Mouse (Mus musculus): ENCODE data around the gene Prune2. TPM values are rescaled to one million over a fixed set of nuclear protein-coding genes. Genes with fewer than 3 reads are reported as not detected.

Prune2 gene
- total RNA-seq, 2 experiments from 2014 or later, result not detected

- ATAC-seq (replicated peaks; ENCODE audit: low FRiP score, poor library complexity, severe bottlenecking), result no peak
These were observed 141.3 kb downstream of the Prune2 start for GRCm38 (mm10) chr19:17097210-17097609.

GRCm38 (mm10) chr19:17108782-17109181, 152.9 kb downstream of the Prune2 start:
- no peak for ATAC-seq (replicated peaks; ENCODE audit: low FRiP score, poor library complexity, severe bottlenecking)

DNA sequence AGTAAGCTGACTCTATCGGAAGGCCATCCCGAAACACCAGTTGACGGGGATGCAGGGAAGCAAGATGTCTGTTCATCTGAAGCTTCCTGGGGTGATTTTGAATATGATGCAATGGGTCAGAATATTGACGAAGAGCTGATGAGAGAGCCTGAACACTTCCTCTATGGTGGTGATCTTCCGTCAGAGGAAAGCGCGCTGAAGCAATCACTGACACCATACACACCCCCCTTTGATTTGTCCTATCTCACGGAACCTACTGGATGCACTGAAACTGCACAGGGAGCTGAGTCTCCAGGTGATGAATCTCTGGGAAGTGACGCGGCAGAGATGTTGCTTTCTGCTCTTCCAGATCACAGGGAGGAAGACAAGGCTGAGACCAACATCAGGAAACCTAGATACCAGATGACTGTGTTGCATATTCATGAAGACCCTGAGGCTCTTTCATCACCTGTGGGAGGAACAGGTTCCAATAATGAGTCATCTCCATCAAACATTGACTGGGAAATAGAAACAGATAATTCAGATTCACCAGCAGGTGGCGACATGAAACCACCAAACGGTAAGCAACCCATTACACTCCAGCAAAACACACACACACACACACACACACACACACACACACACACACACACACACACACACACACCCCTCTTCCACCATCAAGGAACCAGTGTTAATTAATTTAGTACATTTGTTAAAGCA, 168.3 kb downstream of the Prune2 start:
- 0 out of 2 replicates have a peak, but pooled peaks have one; percentile 39 for ATAC-seq (replicated peaks; ENCODE audit: low FRiP score, poor library complexity, severe bottlenecking)

GRCm38 (mm10) chr19:17125380-17125779, 169.5 kb downstream of the Prune2 start:
- no peak for ATAC-seq (replicated peaks; ENCODE audit: low FRiP score, poor library complexity, severe bottlenecking)

DNA sequence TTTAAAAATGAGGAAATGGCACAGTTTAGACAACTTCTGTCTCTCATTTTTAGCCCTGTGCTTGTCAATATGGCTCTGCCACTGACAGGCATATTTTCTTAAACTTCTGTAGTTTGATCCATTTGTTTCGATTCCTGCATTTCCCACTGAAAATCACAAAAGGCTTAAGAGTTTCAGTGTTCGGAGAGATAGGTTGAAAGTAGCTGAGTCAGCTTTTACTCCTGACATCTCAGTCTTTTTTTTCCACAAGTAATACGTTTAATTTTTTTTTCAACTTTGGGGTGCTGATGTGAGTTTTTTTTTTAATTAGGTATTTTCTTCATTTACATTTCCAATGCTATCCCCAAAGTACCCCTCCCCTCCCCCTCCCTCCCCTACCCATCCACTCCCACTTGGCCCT, 174.6 kb downstream of the Prune2 start:
- ATAC-seq (replicated peaks; ENCODE audit: low FRiP score, poor library complexity, severe bottlenecking), result no peak

DNA sequence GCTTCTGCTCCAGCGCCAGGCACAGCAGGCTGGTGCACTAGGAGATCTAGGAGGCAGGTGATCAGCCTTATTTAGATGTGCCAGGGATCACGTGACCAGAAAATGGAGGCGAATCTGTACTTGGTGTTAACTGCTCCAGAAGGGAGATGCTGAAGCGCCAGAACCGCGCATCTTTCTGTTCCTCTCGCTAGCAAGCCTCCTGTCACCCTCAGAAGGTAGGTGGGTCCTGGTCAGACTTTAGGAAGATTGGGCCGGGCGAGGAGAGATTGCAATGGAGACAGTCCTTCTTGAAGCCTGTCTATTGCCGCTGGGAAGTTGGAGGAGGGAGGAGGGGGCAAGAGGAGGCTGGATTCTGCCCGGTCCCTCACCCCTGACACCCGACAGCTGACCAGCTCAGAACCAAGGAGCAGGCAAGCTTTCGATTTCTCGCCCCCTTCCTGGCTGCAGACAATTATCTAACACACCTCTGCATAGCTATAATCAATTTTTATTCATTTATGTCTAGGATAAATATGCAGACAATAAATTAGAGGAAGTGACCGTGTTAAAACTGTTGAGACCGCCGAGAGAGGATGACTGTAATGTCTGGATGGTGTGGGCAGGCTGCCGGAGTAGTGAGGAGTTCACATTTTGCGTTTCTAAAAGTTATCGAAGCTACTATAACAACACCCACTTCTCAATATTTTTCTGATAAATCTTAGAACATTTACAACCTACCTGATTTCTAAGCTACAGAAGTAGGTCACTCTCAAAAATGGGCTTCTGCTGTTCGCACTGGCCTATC, 181.0 kb downstream of the Prune2 start:
- no peak; the same call in 1 of the 2 replicates for ATAC-seq (replicated peaks; ENCODE audit: low FRiP score, poor library complexity, severe bottlenecking)

GRCm38 (mm10) chr19:17137656-17138055, 181.7 kb downstream of the Prune2 start:
- no peak for ATAC-seq (replicated peaks; ENCODE audit: low FRiP score, poor library complexity, severe bottlenecking)

GRCm38 (mm10) chr19:17138144-17138915, 182.4 kb downstream of the Prune2 start:
- ATAC-seq (replicated peaks; ENCODE audit: low FRiP score, poor library complexity, severe bottlenecking), result no peak

DNA sequence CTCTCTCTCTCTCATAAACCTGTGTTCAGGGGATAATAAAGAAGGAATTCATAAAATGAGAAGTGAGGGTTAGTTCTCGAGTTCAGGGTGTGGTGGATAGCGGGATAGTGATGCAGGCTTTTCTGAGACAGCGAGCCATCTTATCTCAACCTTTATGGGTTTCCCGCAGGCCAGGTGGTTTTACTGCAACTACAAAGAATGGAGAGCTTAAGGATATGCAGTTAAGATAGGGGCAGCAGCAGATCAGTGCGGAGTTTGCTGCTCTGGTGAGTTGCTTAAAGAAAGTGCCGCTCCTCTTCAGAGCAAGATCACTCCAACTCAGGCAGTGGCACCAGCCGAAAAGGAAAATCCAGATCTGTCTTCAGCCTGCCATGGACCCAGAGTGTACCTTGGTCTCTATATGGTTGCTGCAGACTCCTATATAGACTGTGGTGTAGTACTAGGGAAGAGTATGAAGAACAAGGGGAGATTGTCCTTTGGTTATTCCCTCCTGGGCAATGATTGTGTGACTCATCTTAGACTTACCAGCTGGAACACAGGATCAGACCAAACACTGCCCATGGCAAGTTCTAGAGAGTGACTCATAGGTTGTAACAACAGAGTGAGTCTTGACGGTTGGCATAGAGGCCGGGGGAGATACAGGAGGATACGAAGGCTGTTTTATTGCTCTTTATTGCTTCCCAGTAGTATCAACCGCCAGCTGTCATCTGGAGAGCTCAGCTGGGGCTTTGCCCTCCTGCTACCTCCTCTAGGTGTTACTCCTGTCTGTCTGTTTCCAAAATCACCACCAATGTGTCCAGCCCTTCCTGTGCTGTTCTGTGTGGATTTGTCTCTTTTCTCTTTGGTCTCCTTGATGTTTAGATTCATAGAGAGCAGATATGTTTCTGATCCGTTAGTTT, 184.3 kb downstream of the Prune2 start:
- ATAC-seq (replicated peaks; ENCODE audit: low FRiP score, poor library complexity, severe bottlenecking), result no peak

DNA sequence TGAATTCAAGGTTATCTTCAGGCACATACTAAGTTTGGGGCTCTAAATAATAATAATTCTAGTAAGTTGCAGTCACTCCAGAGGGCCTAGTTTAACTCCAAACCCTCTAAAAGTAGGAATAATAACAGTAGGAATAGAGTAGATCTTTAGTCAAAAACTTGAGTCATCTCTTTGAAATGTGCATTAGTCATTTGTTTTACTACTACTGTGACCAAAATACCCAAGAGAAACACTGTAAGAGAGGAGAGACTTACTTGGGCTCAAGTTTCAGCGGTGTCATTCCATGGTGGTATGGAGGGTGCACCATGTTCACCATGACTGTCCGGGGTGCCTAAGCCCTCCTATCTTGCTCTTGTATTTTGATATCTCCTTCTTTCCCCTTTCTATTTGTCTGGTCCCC, 187.3 kb downstream of the Prune2 start:
- no peak for ATAC-seq (replicated peaks; ENCODE audit: low FRiP score, poor library complexity, severe bottlenecking)

DNA sequence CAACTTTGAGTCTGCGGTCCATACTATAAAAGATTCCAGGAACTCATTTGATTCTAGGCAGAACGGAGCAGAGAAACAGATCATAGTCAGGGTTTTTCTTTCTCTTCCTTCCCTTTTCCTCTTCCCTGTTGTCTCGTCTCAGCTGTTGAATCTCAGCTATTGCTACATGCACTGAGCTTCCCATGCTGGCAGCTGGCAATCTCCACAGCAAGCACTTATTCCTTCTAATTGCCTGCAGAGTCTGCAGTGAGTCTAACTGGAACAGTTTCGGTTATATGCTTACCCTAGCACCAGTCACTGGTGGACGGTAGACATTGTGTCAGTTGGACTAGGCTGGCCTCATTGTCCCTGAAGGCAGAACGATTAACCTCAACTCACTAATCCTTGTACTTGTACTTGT, 188.3 kb downstream of the Prune2 start:
- no peak for ATAC-seq (replicated peaks; ENCODE audit: low FRiP score, poor library complexity, severe bottlenecking)

GRCm38 (mm10) chr19:17150064-17150463, 194.1 kb downstream of the Prune2 start:
- ATAC-seq (replicated peaks; ENCODE audit: low FRiP score, poor library complexity, severe bottlenecking), result no peak

- ATAC-seq (replicated peaks; ENCODE audit: low FRiP score, poor library complexity, severe bottlenecking), result no peak
These were observed 195.9 kb downstream of the Prune2 start for GRCm38 (mm10) chr19:17151781-17152180.

DNA sequence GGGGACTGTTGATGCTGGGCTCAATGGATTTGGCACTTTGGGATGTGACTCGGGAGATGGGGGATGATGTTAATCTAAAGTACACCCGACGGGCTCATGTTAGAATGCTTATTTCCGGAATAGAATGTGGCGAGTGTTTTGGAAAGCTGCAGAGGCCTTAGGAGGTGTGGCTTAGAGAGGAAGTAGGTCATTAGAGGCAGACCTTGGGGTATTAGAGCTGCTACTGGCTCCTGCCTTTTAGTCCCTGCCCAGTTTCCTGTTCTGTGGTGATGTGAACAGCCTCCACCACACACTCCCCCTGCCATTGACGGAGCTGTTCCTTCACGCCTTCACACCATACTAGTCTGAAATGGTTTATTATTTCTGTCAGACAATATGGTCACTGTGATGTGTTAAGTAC, 196.5 kb downstream of the Prune2 start:
- no peak for ATAC-seq (replicated peaks; ENCODE audit: low FRiP score, poor library complexity, severe bottlenecking)

DNA sequence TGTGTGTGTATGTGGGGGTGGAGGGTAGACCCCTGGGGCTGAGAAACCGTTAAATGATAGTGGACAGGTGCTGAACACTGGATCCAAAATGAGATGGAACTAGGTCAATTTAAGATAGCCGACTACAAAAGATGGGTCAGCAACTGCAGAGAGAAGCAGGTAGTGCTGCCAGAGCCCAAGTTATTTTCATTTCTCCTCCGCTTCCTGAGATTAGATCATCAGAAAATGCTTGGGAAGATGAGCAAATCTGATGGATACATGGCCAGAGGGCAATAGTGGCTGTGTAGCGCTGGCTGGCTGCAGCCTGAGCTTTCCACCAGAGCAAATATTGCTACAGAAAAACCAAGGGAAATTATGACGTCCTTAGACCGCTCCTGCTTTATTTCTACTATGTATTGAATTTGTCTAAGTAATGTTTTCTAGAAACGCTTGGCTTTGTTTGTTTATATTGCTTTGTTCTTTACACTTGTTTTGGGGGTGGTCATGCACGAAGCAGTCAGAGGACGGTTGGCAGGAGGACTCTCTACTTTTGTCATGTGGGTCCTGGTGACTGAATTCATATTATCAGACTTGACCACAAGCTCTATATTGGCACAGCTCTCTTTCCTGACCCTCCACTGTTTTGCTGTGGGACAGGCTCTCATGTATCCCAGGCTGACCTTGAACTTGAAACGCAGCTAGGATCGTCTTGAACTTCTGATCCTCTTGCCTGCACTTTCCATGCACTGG, 198.2 kb downstream of the Prune2 start:
- ATAC-seq (replicated peaks; ENCODE audit: low FRiP score, poor library complexity, severe bottlenecking), result no peak

DNA sequence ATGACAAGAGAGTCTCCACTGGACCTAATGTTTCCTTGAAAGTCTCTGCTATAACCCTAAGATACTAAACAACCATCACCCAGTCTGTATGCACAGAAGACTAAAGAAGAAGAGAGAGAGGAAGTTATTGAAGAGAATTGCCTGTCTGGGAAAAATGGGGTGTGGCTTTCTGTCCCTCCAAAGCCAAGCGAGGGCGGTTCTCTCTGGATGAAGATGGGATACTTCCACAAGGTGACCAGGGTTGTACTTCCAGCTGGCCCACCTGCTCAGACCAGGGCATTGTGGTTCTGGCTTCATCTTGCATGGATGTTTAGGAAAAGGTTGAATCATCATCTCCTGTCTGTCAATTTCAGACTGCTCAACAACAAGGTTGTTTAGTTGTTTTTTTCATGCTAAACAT, 199.3 kb downstream of the Prune2 start:
- no peak for ATAC-seq (replicated peaks; ENCODE audit: low FRiP score, poor library complexity, severe bottlenecking)

- no peak for ATAC-seq (replicated peaks; ENCODE audit: low FRiP score, poor library complexity, severe bottlenecking)
These were observed 203.8 kb downstream of the Prune2 start for GRCm38 (mm10) chr19:17159676-17160075.

DNA sequence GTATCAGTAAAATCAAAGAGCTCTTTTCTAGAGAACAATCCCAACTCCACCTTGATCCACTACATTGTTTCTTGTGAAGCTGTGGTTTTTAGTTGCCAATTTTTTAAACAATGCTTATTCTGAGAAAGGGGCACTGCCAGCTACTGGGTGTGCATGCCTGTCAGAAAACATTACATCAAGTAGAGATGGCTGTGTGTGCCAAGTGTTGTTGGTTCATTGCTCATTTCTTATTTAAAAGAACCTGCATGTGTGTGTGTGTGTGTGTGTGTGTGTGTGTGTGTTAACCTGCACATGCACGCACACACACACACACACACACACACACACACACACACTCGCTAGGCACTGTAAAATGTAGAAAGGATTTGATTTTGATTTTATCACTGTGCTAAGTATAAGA, 204.3 kb downstream of the Prune2 start:
- ATAC-seq (replicated peaks; ENCODE audit: low FRiP score, poor library complexity, severe bottlenecking), result no peak

DNA sequence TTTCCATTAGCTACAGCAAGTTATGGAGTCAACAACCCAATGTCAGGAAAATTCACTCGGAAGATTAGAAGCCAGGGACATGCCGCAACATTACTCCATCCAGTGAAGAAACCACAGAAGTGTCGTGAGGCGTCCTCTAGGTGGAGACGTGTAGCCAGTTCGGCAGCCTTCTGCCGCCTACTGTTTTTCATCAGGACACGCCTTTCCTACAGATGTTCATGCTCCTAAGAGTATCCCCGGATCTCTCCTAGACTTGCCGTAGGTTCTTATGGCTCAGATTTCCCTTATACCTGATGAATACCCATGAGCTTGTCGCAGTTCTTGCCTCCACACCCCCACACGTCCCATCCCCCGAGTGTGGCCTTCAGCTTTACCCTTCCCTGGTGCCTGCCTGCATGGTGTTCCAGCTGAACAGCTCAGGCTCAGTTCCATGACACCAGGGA, 207.6 kb downstream of the Prune2 start:
- ATAC-seq (replicated peaks; ENCODE audit: low FRiP score, poor library complexity, severe bottlenecking), result peak; percentile 79
